Mouse (Mus musculus): Measurements from ENCODE around the gene Wdr31. TPM values are rescaled to one million over a fixed set of nuclear protein-coding genes. Genes with fewer than 3 reads are reported as not detected.

The Wdr31 gene
- polyA plus RNA-seq, 1 experiment, result 0.62 TPM

DNA sequence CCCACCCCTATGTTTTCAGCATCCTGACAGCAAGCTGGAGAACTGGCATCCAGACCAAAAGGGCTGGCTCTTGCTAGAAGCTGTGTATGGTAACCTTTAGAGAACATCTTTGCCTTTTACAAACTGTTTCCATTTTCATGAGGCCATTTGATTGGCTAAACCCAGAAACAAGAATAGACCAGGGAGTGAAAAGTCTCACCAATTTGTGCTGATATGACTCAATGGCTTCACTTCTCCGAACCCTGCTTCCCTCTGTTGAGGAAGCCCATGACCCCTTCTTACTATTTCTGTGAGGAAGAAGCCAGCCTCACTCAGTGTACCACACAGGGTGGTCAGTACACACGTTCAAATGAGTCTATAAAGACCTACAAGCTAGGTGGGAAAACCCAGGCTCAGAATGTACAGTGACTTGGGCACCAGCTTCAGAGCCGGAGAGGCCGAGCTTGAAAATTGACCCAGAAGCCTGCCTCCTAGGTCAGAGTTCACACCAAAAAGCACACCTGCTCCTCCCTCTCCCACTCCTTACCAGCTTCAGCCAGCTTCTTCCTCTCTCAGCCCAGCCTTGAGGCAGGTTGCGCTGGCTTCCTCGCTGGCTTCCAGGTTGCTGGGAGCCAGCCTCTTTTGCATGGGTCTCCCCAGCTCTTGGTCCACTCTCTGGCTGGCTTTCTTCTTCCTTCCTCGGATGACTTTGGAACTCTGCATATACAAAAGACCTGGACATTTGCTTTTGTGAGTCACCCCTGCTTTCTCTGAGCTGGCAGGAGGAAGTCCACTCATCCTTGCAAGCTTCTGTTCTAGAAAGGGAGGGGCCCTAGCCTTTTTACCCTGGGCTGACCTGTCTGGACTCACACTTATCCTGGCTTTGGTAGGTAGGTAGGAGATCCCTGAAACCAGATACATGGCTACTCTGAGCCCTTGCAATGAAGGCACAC is 36.5 kb downstream of the Wdr31 start:
- no peak overlapping the region for H3K27ac ChIP-seq (ENCODE audit: insufficient read depth, low read depth, low read length)
- H3K36me3 ChIP-seq (ENCODE audit: control insufficient read depth, insufficient read depth, low read length), result no peaks in the 10 kb centered on the region
- TF ChIP-seq CTCF (IDR thresholded peaks at IDR 0.05; ENCODE audit: extremely low read depth, insufficient read length, insufficient replicate concordance, low read depth, low read length), result peak; percentile 6; the same call in 1 of the 2 replicates
- TF ChIP-seq POLR2A (IDR thresholded peaks at IDR 0.05; ENCODE audit: low read depth, low read length), result no peak
- 45% methylated on average over 7 of the region's 7 CpGs for WGBS
- H3K4me3 ChIP-seq (ENCODE audit: low read depth, low read length), result no peak overlapping the region
- peaks cover 7% of the 10 kb centered on the region; the same call in 1 of the 2 replicates for H3K4me1 ChIP-seq (ENCODE audit: control insufficient read depth, insufficient read depth, insufficient read length, low read length)
- no peaks in the 10 kb centered on the region for H3K27me3 ChIP-seq (ENCODE audit: control insufficient read depth, insufficient read depth, low read length)

DNA sequence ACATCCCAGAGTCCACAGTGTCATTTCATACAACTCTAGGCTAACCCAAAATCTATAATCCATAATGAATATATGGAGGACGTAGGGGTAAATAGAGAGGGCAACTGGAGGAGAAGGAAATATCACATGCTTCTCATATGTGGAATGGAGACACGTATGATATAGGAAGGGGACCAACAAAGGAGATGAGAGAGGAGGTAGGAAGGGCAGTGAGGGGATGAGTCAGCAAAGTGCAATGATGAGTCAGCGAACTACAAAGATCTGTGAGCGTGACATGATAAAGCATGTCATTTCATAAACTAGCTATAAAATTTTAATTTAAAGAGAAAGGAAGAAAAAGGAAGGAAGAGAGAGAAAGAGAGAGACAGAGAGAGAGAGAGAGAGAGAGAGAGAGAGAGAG is 39.2 kb downstream of the Wdr31 start:
- 78% methylated on average over 4 of the region's 4 CpGs for WGBS
- Histone ChIP-seq H3K36me3 (ENCODE audit: control insufficient read depth, insufficient read depth, low read length) (no peaks in the 10 kb centered on the region), H3K4me3 (ENCODE audit: low read depth, low read length) (no peak overlapping the region), H3K27ac (ENCODE audit: insufficient read depth, low read depth, low read length) (no peak overlapping the region), H3K27me3 (ENCODE audit: control insufficient read depth, insufficient read depth, low read length) (no peaks in the 10 kb centered on the region), H3K4me1 (ENCODE audit: control insufficient read depth, insufficient read depth, insufficient read length, low read length) (peaks cover 7% of the 10 kb centered on the region; the same call in 1 of the 2 replicates)
- TF ChIP-seq POLR2A (IDR thresholded peaks at IDR 0.05; ENCODE audit: low read depth, low read length) (no peak), CTCF (IDR thresholded peaks at IDR 0.05; ENCODE audit: extremely low read depth, insufficient read length, insufficient replicate concordance, low read depth, low read length) (no peak)

DNA sequence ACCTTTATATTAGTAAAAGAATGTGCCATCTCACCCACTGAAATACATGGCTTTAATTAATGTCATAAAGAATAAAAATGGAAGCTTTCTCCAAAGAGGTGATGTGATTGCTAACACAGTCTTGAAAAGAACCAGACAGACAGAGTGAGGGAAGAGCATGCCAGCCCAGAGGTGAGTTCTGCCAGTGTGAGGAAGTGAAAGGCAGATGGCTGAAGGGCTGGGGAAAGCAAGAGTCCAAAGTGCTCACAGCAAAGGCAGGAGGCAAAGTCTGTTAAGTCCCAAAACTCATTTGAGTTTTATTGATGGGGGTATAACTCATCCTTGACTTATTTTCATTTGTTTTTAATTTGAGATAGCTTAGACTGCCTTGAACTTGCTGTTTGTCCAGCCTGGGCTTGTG is 40.0 kb downstream of the Wdr31 start:
- H3K4me1 ChIP-seq (ENCODE audit: control insufficient read depth, insufficient read depth, insufficient read length, low read length), result peaks cover 7% of the 10 kb centered on the region; the same call in 1 of the 2 replicates
- H3K27me3 ChIP-seq (ENCODE audit: control insufficient read depth, insufficient read depth, low read length), result no peaks in the 10 kb centered on the region
- no peak for TF ChIP-seq CTCF (IDR thresholded peaks at IDR 0.05; ENCODE audit: extremely low read depth, insufficient read length, insufficient replicate concordance, low read depth, low read length)
- no peak for TF ChIP-seq POLR2A (IDR thresholded peaks at IDR 0.05; ENCODE audit: low read depth, low read length)
- no peak overlapping the region for H3K4me3 ChIP-seq (ENCODE audit: low read depth, low read length)
- no peaks in the 10 kb centered on the region for H3K36me3 ChIP-seq (ENCODE audit: control insufficient read depth, insufficient read depth, low read length)
- H3K27ac ChIP-seq (ENCODE audit: insufficient read depth, low read depth, low read length), result no peak overlapping the region

DNA sequence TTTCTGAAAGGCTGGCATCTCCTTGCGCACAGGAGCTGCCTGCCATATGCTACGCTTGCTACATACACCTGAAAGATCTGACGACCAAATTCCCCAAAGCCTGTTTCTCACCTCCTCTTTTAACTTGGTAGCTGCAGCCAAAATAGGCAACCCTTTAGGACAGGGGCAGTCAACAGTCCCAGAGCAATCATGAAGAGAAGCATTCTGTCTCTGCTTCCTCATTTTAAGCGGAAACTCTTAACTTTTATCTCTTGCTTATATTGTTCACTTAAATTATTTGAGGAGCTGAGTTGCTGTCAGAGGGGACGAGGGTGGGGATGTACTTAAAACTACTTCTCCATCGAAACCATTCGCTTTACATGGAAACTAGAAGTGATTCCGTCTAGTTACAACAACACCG is 41.1 kb downstream of the Wdr31 start:
- no peak overlapping the region for H3K27ac ChIP-seq (ENCODE audit: insufficient read depth, low read depth, low read length)
- TF ChIP-seq CTCF (IDR thresholded peaks at IDR 0.05; ENCODE audit: extremely low read depth, insufficient read length, insufficient replicate concordance, low read depth, low read length) (no peak), POLR2A (IDR thresholded peaks at IDR 0.05; ENCODE audit: low read depth, low read length) (no peak)
- no peak overlapping the region for H3K4me3 ChIP-seq (ENCODE audit: low read depth, low read length)
- WGBS, result 91% methylated on average over 9 of the region's 9 CpGs
- peaks cover 4% of the 10 kb centered on the region for H3K36me3 ChIP-seq (ENCODE audit: control insufficient read depth, insufficient read depth, low read length)
- peaks cover 5% of the 10 kb centered on the region; the same call in 1 of the 2 replicates for H3K4me1 ChIP-seq (ENCODE audit: control insufficient read depth, insufficient read depth, insufficient read length, low read length)
- no peaks in the 10 kb centered on the region for H3K27me3 ChIP-seq (ENCODE audit: control insufficient read depth, insufficient read depth, low read length)

DNA sequence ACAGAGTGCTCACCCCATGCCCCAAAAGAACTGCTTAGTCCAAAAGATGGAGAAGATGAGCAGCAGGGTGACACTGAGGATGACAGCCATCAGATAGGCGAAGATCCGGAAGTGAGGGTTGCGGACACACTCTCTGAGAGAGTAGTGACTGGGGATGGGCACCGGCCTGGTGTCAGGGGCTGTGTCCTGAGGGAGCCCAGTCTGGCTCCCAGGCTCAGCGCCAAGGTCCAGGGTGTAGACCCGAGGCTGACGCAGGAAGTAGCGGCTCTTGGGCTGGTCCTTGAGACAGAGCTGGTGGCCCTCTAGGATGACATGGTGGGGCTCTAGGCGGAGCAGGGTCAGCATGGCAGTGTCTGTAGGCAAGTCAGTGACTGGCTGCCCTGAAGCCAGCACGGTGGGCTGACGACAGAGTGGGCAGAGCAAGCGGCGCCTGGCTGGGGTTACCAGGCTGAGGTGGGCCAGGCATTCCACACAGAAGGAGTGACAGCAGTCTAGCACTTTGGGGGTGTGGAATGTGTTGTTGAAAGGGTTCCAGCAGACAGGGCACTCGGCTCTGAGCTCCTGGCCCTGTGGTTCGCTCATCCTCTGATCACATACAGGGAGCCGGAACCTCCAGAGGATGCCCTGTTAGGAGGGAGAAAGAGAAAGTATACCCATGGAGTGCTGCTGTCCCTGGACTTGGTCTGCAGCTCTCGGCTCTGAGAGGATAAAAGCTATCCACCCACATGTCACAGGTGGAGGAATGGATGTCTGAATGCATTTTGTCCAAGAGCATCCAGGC is 42.5 kb downstream of the Wdr31 start:
- H3K27me3 ChIP-seq (ENCODE audit: control insufficient read depth, insufficient read depth, low read length), result no peaks in the 10 kb centered on the region
- H3K4me1 ChIP-seq (ENCODE audit: control insufficient read depth, insufficient read depth, insufficient read length, low read length), result no peaks in the 10 kb centered on the region
- H3K4me3 ChIP-seq (ENCODE audit: low read depth, low read length), result no peak overlapping the region
- 71% methylated on average over 17 of the region's 17 CpGs for WGBS
- no peak overlapping the region for H3K27ac ChIP-seq (ENCODE audit: insufficient read depth, low read depth, low read length)
- H3K36me3 ChIP-seq (ENCODE audit: control insufficient read depth, insufficient read depth, low read length), result peaks cover 15% of the 10 kb centered on the region
- TF ChIP-seq POLR2A (IDR thresholded peaks at IDR 0.05; ENCODE audit: low read depth, low read length) (no peak), CTCF (IDR thresholded peaks at IDR 0.05; ENCODE audit: extremely low read depth, insufficient read length, insufficient replicate concordance, low read depth, low read length) (no peak)

DNA sequence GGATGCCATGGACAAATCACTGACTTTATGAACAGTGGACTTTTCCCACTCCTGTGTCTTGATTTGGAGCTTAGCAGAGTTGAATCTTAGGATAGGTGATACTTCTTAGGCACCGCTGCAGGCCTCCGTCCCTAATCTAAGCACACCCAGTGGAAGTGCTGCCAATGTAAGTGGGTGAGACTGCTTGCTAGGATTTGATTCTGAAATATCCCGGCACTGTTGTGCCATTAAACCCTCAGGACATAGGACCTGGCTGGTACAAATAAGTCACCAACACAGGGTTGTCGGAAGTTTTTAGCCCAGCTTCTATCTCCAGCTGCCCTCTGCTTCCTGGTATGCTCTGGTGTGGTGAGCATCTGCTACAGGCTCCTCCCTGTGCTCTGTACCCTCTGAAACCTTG is 44.8 kb downstream of the Wdr31 start:
- WGBS, result 92% methylated on average over 4 of the region's 4 CpGs
- H3K4me3 ChIP-seq (ENCODE audit: low read depth, low read length), result no peak overlapping the region
- no peak for TF ChIP-seq CTCF (IDR thresholded peaks at IDR 0.05; ENCODE audit: extremely low read depth, insufficient read length, insufficient replicate concordance, low read depth, low read length)
- TF ChIP-seq POLR2A (IDR thresholded peaks at IDR 0.05; ENCODE audit: low read depth, low read length), result no peak
- H3K27me3 ChIP-seq (ENCODE audit: control insufficient read depth, insufficient read depth, low read length), result no peaks in the 10 kb centered on the region
- no peaks in the 10 kb centered on the region for H3K4me1 ChIP-seq (ENCODE audit: control insufficient read depth, insufficient read depth, insufficient read length, low read length)
- peaks cover 33% of the 10 kb centered on the region for H3K36me3 ChIP-seq (ENCODE audit: control insufficient read depth, insufficient read depth, low read length)
- no peak overlapping the region for H3K27ac ChIP-seq (ENCODE audit: insufficient read depth, low read depth, low read length)

DNA sequence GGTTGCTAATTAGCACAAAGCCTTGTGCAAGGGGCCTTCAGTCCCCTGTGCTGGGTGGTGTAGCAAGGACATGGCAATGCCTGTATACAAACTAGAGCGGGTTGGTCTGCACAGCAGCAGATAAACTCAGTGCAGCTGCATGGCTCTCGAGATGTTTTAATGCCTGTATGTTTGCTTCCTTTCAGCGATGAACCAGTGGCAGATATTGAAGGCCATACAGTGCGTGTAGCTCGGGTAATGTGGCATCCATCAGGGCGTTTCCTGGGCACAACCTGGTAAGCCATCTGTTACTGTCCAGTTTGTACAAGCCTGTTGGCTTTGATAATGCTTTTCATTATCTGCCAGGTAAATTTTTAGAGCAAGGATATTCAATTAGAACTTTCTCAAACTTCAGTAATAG is 51.6 kb downstream of the Wdr31 start:
- WGBS, result 90% methylated on average over 6 of the region's 6 CpGs
- Histone ChIP-seq H3K27ac (ENCODE audit: insufficient read depth, low read depth, low read length) (no peak overlapping the region), H3K36me3 (ENCODE audit: control insufficient read depth, insufficient read depth, low read length) (peaks cover 91% of the 10 kb centered on the region), H3K27me3 (ENCODE audit: control insufficient read depth, insufficient read depth, low read length) (no peaks in the 10 kb centered on the region), H3K4me3 (ENCODE audit: low read depth, low read length) (no peak overlapping the region), H3K4me1 (ENCODE audit: control insufficient read depth, insufficient read depth, insufficient read length, low read length) (no peaks in the 10 kb centered on the region)
- no peak for TF ChIP-seq POLR2A (IDR thresholded peaks at IDR 0.05; ENCODE audit: low read depth, low read length)
- no peak for TF ChIP-seq CTCF (IDR thresholded peaks at IDR 0.05; ENCODE audit: extremely low read depth, insufficient read length, insufficient replicate concordance, low read depth, low read length)

All from small intestine, adult 2 months (tissue).